Mouse (Mus musculus): ENCODE results near the gene Tenm4. TPM values are rescaled to one million over a fixed set of nuclear protein-coding genes. Genes with fewer than 3 reads are reported as not detected.
A peak's percentile ranks its signal among the peaks of the same experiment; 100 is the strongest.

Tenm4 gene
- polyA plus RNA-seq, 1 experiment from 2014 or later = 31.3 TPM

DNA sequence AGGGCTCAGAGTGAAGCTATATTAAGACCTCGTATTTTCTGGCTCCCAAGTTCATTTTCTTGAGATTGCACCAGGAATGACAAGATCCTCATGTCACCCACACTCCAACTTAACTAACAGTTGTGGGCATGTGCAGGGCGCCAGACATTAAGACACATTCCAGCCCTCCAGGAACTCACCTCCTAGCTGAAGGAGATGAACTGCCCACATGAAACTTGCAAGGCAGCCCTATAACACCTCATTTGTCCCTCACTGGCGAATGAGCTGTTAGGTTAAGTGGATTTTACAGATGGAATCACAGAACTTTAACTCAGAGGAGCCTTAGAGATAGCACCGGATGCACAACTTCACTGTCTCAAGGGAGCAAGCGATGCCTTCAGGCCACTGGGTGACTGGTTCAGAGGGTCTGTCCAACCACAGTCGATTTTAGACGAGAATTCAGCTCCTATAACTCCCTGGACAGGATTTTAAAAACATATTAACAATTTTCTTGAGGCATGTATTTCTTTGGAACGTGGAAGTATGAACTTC, 495.4 kb downstream of the Tenm4 start:
- H3K4me2 ChIP-seq (ENCODE audit: low read depth, low read length) = no peak overlapping the region
- H3K27ac ChIP-seq (replicated peaks; ENCODE audit: low read depth, low read length) = no peak overlapping the region
- H3K9ac ChIP-seq (ENCODE audit: low read depth, low read length) = no peak overlapping the region
- no peak for DNase-seq (ENCODE audit: low spot score)
- no peaks in the 10 kb centered on the region for H3K9me3 ChIP-seq (ENCODE audit: control insufficient read depth, low read length)
- ATAC-seq (ENCODE audit: low read depth) = no peak
- H3K4me3 ChIP-seq (ENCODE audit: low read depth, low read length) = no peak overlapping the region
- no peaks in the 10 kb centered on the region for H3K27me3 ChIP-seq (replicated peaks; ENCODE audit: control insufficient read depth, insufficient read depth, low read length)
- peaks cover 17% of the 10 kb centered on the region for H3K4me1 ChIP-seq (ENCODE audit: control insufficient read depth, insufficient read depth, low read length)
- H3K36me3 ChIP-seq (ENCODE audit: control insufficient read depth, insufficient read depth, low read length) = no peaks in the 10 kb centered on the region
- 73% methylated on average over 8 of the region's 8 CpGs for WGBS

GRCm38 (mm10) chr7:96667688-96668087, 496.6 kb downstream of the Tenm4 start:
- ATAC-seq (ENCODE audit: low read depth) (peak; percentile 45; the same call in 1 of the 2 replicates), DNase-seq (ENCODE audit: low spot score) (no peak)
- Histone ChIP-seq H3K9me3 (ENCODE audit: control insufficient read depth, low read length) (no peaks in the 10 kb centered on the region), H3K4me2 (ENCODE audit: low read depth, low read length) (no peak overlapping the region), H3K27ac (replicated peaks; ENCODE audit: low read depth, low read length) (no peak overlapping the region), H3K9ac (ENCODE audit: low read depth, low read length) (no peak overlapping the region), H3K4me3 (ENCODE audit: low read depth, low read length) (no peak overlapping the region), H3K4me1 (ENCODE audit: control insufficient read depth, insufficient read depth, low read length) (peaks cover 14% of the 10 kb centered on the region), H3K36me3 (ENCODE audit: control insufficient read depth, insufficient read depth, low read length) (no peaks in the 10 kb centered on the region), H3K27me3 (replicated peaks; ENCODE audit: control insufficient read depth, insufficient read depth, low read length) (no peaks in the 10 kb centered on the region)
- WGBS = 75% methylated on average over 6 of the region's 6 CpGs

DNA sequence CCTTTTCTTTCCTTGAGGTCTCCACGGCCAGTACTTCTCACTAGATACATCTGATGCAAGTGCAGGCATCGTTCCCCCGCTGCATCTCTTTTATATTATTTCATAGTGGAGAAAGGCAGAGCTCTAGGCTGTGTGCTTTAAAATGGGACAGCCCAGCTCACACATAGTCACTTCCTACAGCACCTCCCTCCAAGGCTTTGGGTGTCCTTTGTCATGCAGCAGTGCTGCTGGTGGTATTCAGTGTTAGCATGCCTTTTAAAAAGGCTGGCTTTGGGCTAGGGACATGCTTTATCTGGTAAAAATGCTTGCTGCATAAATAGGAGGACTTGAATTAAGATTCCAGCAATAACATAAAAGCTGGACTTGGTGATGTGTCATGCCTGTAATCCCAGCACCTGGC, 499.0 kb downstream of the Tenm4 start:
- no peak overlapping the region for H3K27ac ChIP-seq (replicated peaks; ENCODE audit: low read depth, low read length)
- 69% methylated on average over 3 of the region's 3 CpGs for WGBS

DNA sequence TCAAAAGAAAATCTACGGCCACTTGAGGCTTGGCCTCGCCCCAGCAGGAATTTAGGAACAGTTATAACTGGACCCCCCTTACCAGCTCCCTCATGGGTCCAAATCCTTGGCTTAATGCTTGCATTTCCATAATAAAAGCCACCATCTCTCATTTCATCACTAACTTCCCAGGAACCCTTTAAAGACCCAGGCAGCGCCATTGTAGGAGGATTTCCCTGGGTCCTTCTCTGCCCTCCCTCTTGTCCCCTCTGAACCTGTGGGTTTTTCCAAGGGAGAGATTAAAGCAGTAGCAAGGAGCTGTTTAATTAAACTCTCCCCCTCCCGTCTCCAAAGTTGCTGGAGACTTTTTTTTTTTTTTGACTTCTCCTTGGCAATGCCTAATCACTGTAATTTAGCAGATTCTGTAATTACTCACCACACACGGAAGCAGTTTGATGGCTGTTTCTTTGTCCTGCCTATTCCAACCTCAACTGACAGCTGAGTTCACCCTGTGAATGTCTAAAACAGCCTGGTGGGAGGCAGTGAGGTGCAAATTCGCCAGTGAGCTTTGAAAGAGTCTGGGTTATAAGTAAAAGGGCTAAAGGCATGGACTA, 501.4 kb downstream of the Tenm4 start:
- H3K9ac ChIP-seq (ENCODE audit: low read depth, low read length) = no peak overlapping the region
- WGBS = 25% methylated on average over 6 of the region's 6 CpGs
- DNase-seq (ENCODE audit: low spot score) (peak; percentile 59), ATAC-seq (ENCODE audit: low read depth) (peak; percentile 51)
- no peaks in the 10 kb centered on the region for H3K36me3 ChIP-seq (ENCODE audit: control insufficient read depth, insufficient read depth, low read length)
- no peak overlapping the region for H3K4me3 ChIP-seq (ENCODE audit: low read depth, low read length)
- H3K4me1 ChIP-seq (ENCODE audit: control insufficient read depth, insufficient read depth, low read length) = peaks cover 14% of the 10 kb centered on the region
- H3K9me3 ChIP-seq (ENCODE audit: control insufficient read depth, low read length) = no peaks in the 10 kb centered on the region
- H3K27me3 ChIP-seq (replicated peaks; ENCODE audit: control insufficient read depth, insufficient read depth, low read length) = no peaks in the 10 kb centered on the region
- H3K4me2 ChIP-seq (ENCODE audit: low read depth, low read length) = no peak overlapping the region
- no peak overlapping the region for H3K27ac ChIP-seq (replicated peaks; ENCODE audit: low read depth, low read length)

More for the DNA sequence above, 499.0 kb downstream of the Tenm4 start:
- no peak for ATAC-seq (ENCODE audit: low read depth)
- no peak overlapping the region for H3K4me2 ChIP-seq (ENCODE audit: low read depth, low read length)
- no peaks in the 10 kb centered on the region for H3K9me3 ChIP-seq (ENCODE audit: control insufficient read depth, low read length)
- no peak for DNase-seq (ENCODE audit: low spot score)
- no peaks in the 10 kb centered on the region for H3K27me3 ChIP-seq (replicated peaks; ENCODE audit: control insufficient read depth, insufficient read depth, low read length)
- H3K4me1 ChIP-seq (ENCODE audit: control insufficient read depth, insufficient read depth, low read length) = peaks cover 14% of the 10 kb centered on the region
- H3K4me3 ChIP-seq (ENCODE audit: low read depth, low read length) = no peak overlapping the region
- no peak overlapping the region for H3K9ac ChIP-seq (ENCODE audit: low read depth, low read length)
- no peaks in the 10 kb centered on the region for H3K36me3 ChIP-seq (ENCODE audit: control insufficient read depth, insufficient read depth, low read length)

DNA sequence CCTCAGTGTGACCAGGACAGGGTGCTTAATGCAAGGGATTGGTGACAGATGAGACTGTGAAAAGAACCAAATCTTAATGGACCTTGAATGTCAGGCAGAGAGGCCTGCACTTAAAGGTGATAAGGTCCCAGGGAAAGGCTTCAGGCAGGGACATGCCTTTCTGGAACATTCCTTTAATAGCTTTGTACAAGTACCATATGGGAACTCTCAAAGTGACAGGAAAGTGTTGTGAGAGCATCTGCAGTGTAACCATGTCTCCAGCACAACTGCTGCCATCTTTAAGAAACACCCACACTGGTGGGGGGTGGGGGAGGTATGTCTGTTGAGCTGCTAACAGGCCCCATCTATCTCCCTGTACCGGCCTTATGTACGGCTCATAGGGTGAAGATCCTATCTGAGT, 506.0 kb downstream of the Tenm4 start:
- ATAC-seq (ENCODE audit: low read depth) = no peak
- no peak overlapping the region for H3K4me2 ChIP-seq (ENCODE audit: low read depth, low read length)
- H3K4me1 ChIP-seq (ENCODE audit: control insufficient read depth, insufficient read depth, low read length) = peaks cover 4% of the 10 kb centered on the region; the same call in 1 of the 2 replicates
- WGBS = 81% methylated on average over 2 of the region's 2 CpGs
- no peaks in the 10 kb centered on the region for H3K27me3 ChIP-seq (replicated peaks; ENCODE audit: control insufficient read depth, insufficient read depth, low read length)
- H3K36me3 ChIP-seq (ENCODE audit: control insufficient read depth, insufficient read depth, low read length) = no peaks in the 10 kb centered on the region
- no peak overlapping the region for H3K4me3 ChIP-seq (ENCODE audit: low read depth, low read length)
- H3K9ac ChIP-seq (ENCODE audit: low read depth, low read length) = no peak overlapping the region
- H3K27ac ChIP-seq (replicated peaks; ENCODE audit: low read depth, low read length) = no peak overlapping the region
- H3K9me3 ChIP-seq (ENCODE audit: control insufficient read depth, low read length) = no peaks in the 10 kb centered on the region
- no peak for DNase-seq (ENCODE audit: low spot score)

GRCm38 (mm10) chr7:96678236-96678635, 507.2 kb downstream of the Tenm4 start:
- DNase-seq (ENCODE audit: low spot score) = no peak
- 89% methylated on average over 4 of the region's 4 CpGs for WGBS
- no peak overlapping the region for H3K4me3 ChIP-seq (ENCODE audit: low read depth, low read length)
- H3K4me1 ChIP-seq (ENCODE audit: control insufficient read depth, insufficient read depth, low read length) = no peaks in the 10 kb centered on the region
- H3K9ac ChIP-seq (ENCODE audit: low read depth, low read length) = no peak overlapping the region
- no peaks in the 10 kb centered on the region for H3K9me3 ChIP-seq (ENCODE audit: control insufficient read depth, low read length)
- no peaks in the 10 kb centered on the region for H3K27me3 ChIP-seq (replicated peaks; ENCODE audit: control insufficient read depth, insufficient read depth, low read length)
- H3K27ac ChIP-seq (replicated peaks; ENCODE audit: low read depth, low read length) = no peak overlapping the region
- no peak overlapping the region for H3K4me2 ChIP-seq (ENCODE audit: low read depth, low read length)
- H3K36me3 ChIP-seq (ENCODE audit: control insufficient read depth, insufficient read depth, low read length) = no peaks in the 10 kb centered on the region
- ATAC-seq (ENCODE audit: low read depth) = no peak

GRCm38 (mm10) chr7:96679746-96680145, 508.7 kb downstream of the Tenm4 start:
- Histone ChIP-seq H3K27me3 (replicated peaks; ENCODE audit: control insufficient read depth, insufficient read depth, low read length) (no peaks in the 10 kb centered on the region), H3K4me3 (ENCODE audit: low read depth, low read length) (no peak overlapping the region), H3K9me3 (ENCODE audit: control insufficient read depth, low read length) (no peaks in the 10 kb centered on the region), H3K27ac (replicated peaks; ENCODE audit: low read depth, low read length) (no peak overlapping the region), H3K4me2 (ENCODE audit: low read depth, low read length) (no peak overlapping the region), H3K36me3 (ENCODE audit: control insufficient read depth, insufficient read depth, low read length) (no peaks in the 10 kb centered on the region), H3K9ac (ENCODE audit: low read depth, low read length) (no peak overlapping the region), H3K4me1 (ENCODE audit: control insufficient read depth, insufficient read depth, low read length) (no peaks in the 10 kb centered on the region)
- WGBS = 60% methylated on average over 1 of the region's 1 CpGs
- peak; percentile 42 for DNase-seq (ENCODE audit: low spot score)
- peak; percentile 53; the same call in 1 of the 2 replicates for ATAC-seq (ENCODE audit: low read depth)

- Histone ChIP-seq H3K27me3 (replicated peaks; ENCODE audit: control insufficient read depth, insufficient read depth, low read length) (no peaks in the 10 kb centered on the region), H3K36me3 (ENCODE audit: control insufficient read depth, insufficient read depth, low read length) (no peaks in the 10 kb centered on the region), H3K4me3 (ENCODE audit: low read depth, low read length) (no peak overlapping the region), H3K9me3 (ENCODE audit: control insufficient read depth, low read length) (no peaks in the 10 kb centered on the region), H3K4me2 (ENCODE audit: low read depth, low read length) (no peak overlapping the region), H3K27ac (replicated peaks; ENCODE audit: low read depth, low read length) (no peak overlapping the region), H3K4me1 (ENCODE audit: control insufficient read depth, insufficient read depth, low read length) (no peaks in the 10 kb centered on the region), H3K9ac (ENCODE audit: low read depth, low read length) (no peak overlapping the region)
- 84% methylated on average over 5 of the region's 5 CpGs for WGBS
- DNase-seq (ENCODE audit: low spot score) = peak; percentile 43
- peak; percentile 41; the same call in 1 of the 2 replicates for ATAC-seq (ENCODE audit: low read depth)
Measured at GRCm38 (mm10) chr7:96680405-96680804, 509.4 kb downstream of the Tenm4 start.

DNA sequence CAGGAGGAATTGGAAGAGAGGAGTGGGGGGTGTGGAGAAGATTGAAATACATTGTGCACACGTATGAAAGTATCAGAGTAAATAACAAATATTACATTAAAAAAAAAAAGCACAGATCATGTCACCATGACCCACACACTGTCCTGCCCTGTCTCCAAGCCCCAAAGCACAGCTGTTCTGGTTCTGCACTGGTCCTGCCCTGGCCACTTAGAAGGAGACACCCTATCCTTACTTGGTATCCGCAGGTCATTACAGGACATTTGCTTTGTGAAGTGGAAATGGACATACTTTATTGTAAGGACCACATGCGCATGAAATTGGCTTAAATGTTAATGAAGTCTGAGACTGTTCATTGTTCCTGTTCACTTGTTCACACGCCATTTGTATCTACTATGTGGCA, 510.8 kb downstream of the Tenm4 start:
- no peaks in the 10 kb centered on the region for H3K27me3 ChIP-seq (replicated peaks; ENCODE audit: control insufficient read depth, insufficient read depth, low read length)
- WGBS = 83% methylated on average over 4 of the region's 4 CpGs
- DNase-seq (ENCODE audit: low spot score) (no peak), ATAC-seq (ENCODE audit: low read depth) (no peak)
- no peak overlapping the region for H3K9ac ChIP-seq (ENCODE audit: low read depth, low read length)
- no peaks in the 10 kb centered on the region for H3K4me1 ChIP-seq (ENCODE audit: control insufficient read depth, insufficient read depth, low read length)
- H3K36me3 ChIP-seq (ENCODE audit: control insufficient read depth, insufficient read depth, low read length) = no peaks in the 10 kb centered on the region
- no peaks in the 10 kb centered on the region for H3K9me3 ChIP-seq (ENCODE audit: control insufficient read depth, low read length)
- no peak overlapping the region for H3K4me2 ChIP-seq (ENCODE audit: low read depth, low read length)
- no peak overlapping the region for H3K4me3 ChIP-seq (ENCODE audit: low read depth, low read length)
- H3K27ac ChIP-seq (replicated peaks; ENCODE audit: low read depth, low read length) = no peak overlapping the region
